Mouse (Mus musculus) ES-E14 (cell line): ENCODE results near the gene Vsig10. TPM values are rescaled to one million over a fixed set of nuclear protein-coding genes. Genes with fewer than 3 reads are reported as not detected.

Experiments
- DNase-seq: peaks from one replicate; pipeline ENCODE4 v3.0.0-alpha.2; 2013; ENCODE audit warnings: low read depth, low spot score
- H3K27ac ChIP-seq: 2 replicates; pipeline ENCODE4 v1.5.1; 2012; ENCODE audit warnings: low read depth, mild to moderate bottlenecking, low read length, moderate library complexity, mixed read lengths; ENCODE audit not compliant: poor library complexity, insufficient read depth, severe bottlenecking
- H3K36me3 ChIP-seq: 2 replicates; pipeline ENCODE4 v1.6.1; 2012; ENCODE audit warnings: mild to moderate bottlenecking, low read length, moderate library complexity, mixed read lengths; ENCODE audit not compliant: control insufficient read depth, poor library complexity, insufficient read depth, severe bottlenecking
- H3K4me1 ChIP-seq, 2 experiments: fragments of 150-350 bp in 1 of 2; sonication (generic) in 1 of 2; 2 replicates each; pipeline ENCODE4 v1.6.1; 2012; ENCODE audit warnings: low read length in 2 of 2, mild to moderate bottlenecking in 1 of 2, mixed read lengths in 1 of 2; ENCODE audit not compliant: control insufficient read depth in 2 of 2, insufficient read depth in 2 of 2, poor library complexity in 1 of 2
- H3K4me3 ChIP-seq, 2 experiments: fragments of 150-350 bp in 1 of 2; sonication (generic) in 1 of 2; 2 replicates each; pipeline ENCODE4 v1.5.1; 2012; ENCODE audit warnings: low read length in 2 of 2, low read depth in 1 of 2, mild to moderate bottlenecking in 1 of 2, mixed read lengths in 1 of 2; ENCODE audit not compliant: insufficient read depth in 1 of 2, poor library complexity in 1 of 2, severe bottlenecking in 1 of 2
- H3K9ac ChIP-seq: 2 replicates; pipeline ENCODE4 v1.6.1; 2012; ENCODE audit warnings: low read depth, mild to moderate bottlenecking, low read length, mixed read lengths; ENCODE audit not compliant: poor library complexity, insufficient read depth, severe bottlenecking
- H3K9me3 ChIP-seq: fragments of 150-350 bp; sonication (generic); 2 replicates; pipeline ENCODE4 v1.6.1; 2012; ENCODE audit warnings: low read depth, mild to moderate bottlenecking, low read length; ENCODE audit not compliant: control insufficient read depth, insufficient read depth
- CHD2 ChIP-seq: IDR thresholded peaks from 2 replicates; pipeline ENCODE4 v1.6.1; 2014; ENCODE audit warnings: mild to moderate bottlenecking, low read depth, low read length, inconsistent platforms
- HCFC1 ChIP-seq: IDR thresholded peaks from 2 replicates; pipeline ENCODE4 v1.6.1; 2012; ENCODE audit warnings: low read length, inconsistent platforms, borderline replicate concordance; ENCODE audit not compliant: insufficient read depth
- MAFK ChIP-seq: IDR thresholded peaks from 2 replicates; pipeline ENCODE4 v1.6.1; 2014; ENCODE audit warnings: mild to moderate bottlenecking, low read depth, low read length, inconsistent platforms; ENCODE audit not compliant: insufficient read depth
- ZC3H11A ChIP-seq: IDR thresholded peaks from 2 replicates; pipeline ENCODE4 v1.6.1; 2012; ENCODE audit warnings: low read depth, mild to moderate bottlenecking, inconsistent platforms, low read length, borderline replicate concordance
- ZNF384 ChIP-seq: IDR thresholded peaks from 2 replicates; pipeline ENCODE4 v1.6.1; 2012; ENCODE audit warnings: low read depth, low read length, inconsistent platforms
- in situ Hi-C, 2 experiments: fragments of 600-800 bp; cut with MboI; formaldehyde crosslinking; loops; one replicate each; pipeline ENCODE4 v1.15.1; 2025; ENCODE audit warnings: low sequenced_read_pairs in 2 of 2, inconsistent platforms in 1 of 2; ENCODE audit not compliant: unreplicated experiment in 2 of 2
- total RNA-seq: library from RNA; depleted of rRNA; stranded (reverse); fragments of 300-350 nt; gene quantifications from 2 replicates; pipeline ENCODE4 v1.2.3, GENCODE M21; 2012; rRNA removed

Vsig10 gene
- total RNA-seq, 1 experiment = 11.7 TPM

GRCm38 (mm10) chr5:117397371-117397770 lies 78.5 kb downstream of the Vsig10 start:
- peak overlapping the region; percentile 1 to 42; a peak in 3 of 4 replicates for H3K4me3 ChIP-seq
- no peak for DNase-seq
- in situ Hi-C loops = no loop called here
- TF ChIP-seq ZC3H11A (no peak), CHD2 (no peak), HCFC1 (no peak), MAFK (no peak), ZNF384 (no peak)
- H3K9me3 ChIP-seq = peaks cover 8% of the 10 kb centered on the region
- H3K36me3 ChIP-seq = peaks cover 2% of the 10 kb centered on the region; the same call in 1 of the 2 replicates
- peaks cover 4 to 17% of the 10 kb centered on the region in 2 experiments for H3K4me1 ChIP-seq
- peak overlapping the region; percentile 95 for H3K27ac ChIP-seq
- peak overlapping the region; percentile 52; the same call in 1 of the 2 replicates for H3K9ac ChIP-seq

GRCm38 (mm10) chr5:117398007-117398550 lies 79.2 kb downstream of the Vsig10 start:
- in situ Hi-C loops = no loop called here
- peaks cover 8 to 22% of the 10 kb centered on the region in 2 experiments for H3K4me1 ChIP-seq
- peak overlapping the region; percentile 95 for H3K27ac ChIP-seq
- TF ChIP-seq HCFC1 (no peak), ZNF384 (no peak), MAFK (no peak), ZC3H11A (no peak), CHD2 (no peak)
- peaks cover 8% of the 10 kb centered on the region for H3K9me3 ChIP-seq
- no peak for DNase-seq
- H3K9ac ChIP-seq = peak overlapping the region; percentile 72; the same call in 1 of the 2 replicates
- peak overlapping the region; percentile 15 to 42 for H3K4me3 ChIP-seq
- H3K36me3 ChIP-seq = no peaks in the 10 kb centered on the region; the same call in 1 of the 2 replicates

GRCm38 (mm10) chr5:117399281-117399680 lies 80.4 kb downstream of the Vsig10 start:
- H3K9ac ChIP-seq = 0 out of 2 replicates have a peak overlapping the region, but pooled peaks have one; percentile 39
- no peaks in the 10 kb centered on the region; the same call in 1 of the 2 replicates for H3K36me3 ChIP-seq
- H3K27ac ChIP-seq = peak overlapping the region; percentile 65; the same call in 1 of the 2 replicates
- in situ Hi-C loops = no loop called here
- no peak for DNase-seq
- H3K4me1 ChIP-seq = peaks cover 8 to 27% of the 10 kb centered on the region in 2 experiments
- peaks cover 5% of the 10 kb centered on the region for H3K9me3 ChIP-seq
- H3K4me3 ChIP-seq = peak overlapping the region in 1 of 2 experiments; percentile 24; a peak in 1 of 4 replicates
- TF ChIP-seq ZNF384 (no peak), HCFC1 (no peak), MAFK (no peak), ZC3H11A (no peak), CHD2 (no peak)

- Histone ChIP-seq H3K4me3 (peak overlapping the region; percentile 46 to 63; a peak in 2 of 4 replicates), H3K9ac (peak overlapping the region; percentile 79; the same call in 1 of the 2 replicates), H3K4me1 (peaks cover 8 to 22% of the 10 kb centered on the region in 2 experiments), H3K27ac (peak overlapping the region; percentile 98), H3K9me3 (no peaks in the 10 kb centered on the region), H3K36me3 (peaks cover 6% of the 10 kb centered on the region; the same call in 1 of the 2 replicates)
- no peak for DNase-seq
- in situ Hi-C loops = no loop called here
- TF ChIP-seq MAFK (no peak), ZNF384 (no peak), HCFC1 (no peak), CHD2 (no peak; the same call in 1 of the 2 replicates), ZC3H11A (no peak)
Measured at GRCm38 (mm10) chr5:117403609-117404008, 84.7 kb downstream of the Vsig10 start.

Other genes starting within 250 kb of the Vsig10 start
- 58.7 and 61.6 TPM in 2 replicates for gene Suds3, start 203.0 kb upstream of the Vsig10 start, total RNA-seq
- 6.9 and 10.0 TPM in 2 replicates for gene Taok3, start 199.0 kb upstream of the Vsig10 start, total RNA-seq
- 367 and 381 TPM in 2 replicates for gene Pebp1, start 31.5 kb upstream of the Vsig10 start, total RNA-seq
- 76.7 and 84.5 TPM in 2 replicates for gene Wsb2, start 38.2 kb downstream of the Vsig10 start, total RNA-seq
- 173 and 188 TPM in 2 replicates for gene Rfc5, start 70.0 kb downstream of the Vsig10 start, total RNA-seq
- gene Ksr2, start 94.9 kb downstream of the Vsig10 start, total RNA-seq = 0.67 and 1.2 TPM in 2 replicates